Mouse (Mus musculus) thymus, adult 2 months (tissue): ENCODE measurements around the gene Chn2. TPM values are rescaled to one million over a fixed set of nuclear protein-coding genes. Genes with fewer than 3 reads are reported as not detected.
A peak's percentile ranks its signal among the peaks of the same experiment; 100 is the strongest.

Source experiments
- DNase-seq: peaks from one replicate; pipeline ENCODE4 v3.0.0; 2021
- H3K27ac ChIP-seq: fragments of 200-500 bp; 2 replicates; pipeline ENCODE4 v1.5.1; 2012; ENCODE audit warnings: low read length, control low read depth; ENCODE audit not compliant: control insufficient read depth, insufficient read depth
- H3K27me3 ChIP-seq: fragments of 200-500 bp; 2 replicates; pipeline ENCODE4 v1.6.1; 2012; ENCODE audit warnings: mild to moderate bottlenecking, low read length, moderate library complexity, mixed read lengths; ENCODE audit not compliant: control insufficient read depth, insufficient read depth
- H3K36me3 ChIP-seq: fragments of 200-500 bp; 2 replicates; pipeline ENCODE4 v1.6.1; 2012; ENCODE audit warnings: mild to moderate bottlenecking, low read length, moderate library complexity; ENCODE audit not compliant: control insufficient read depth, insufficient read depth
- H3K4me1 ChIP-seq: fragments of 200-500 bp; replicated peaks from 2 replicates; pipeline ENCODE4 v1.6.1; 2012; ENCODE audit warnings: low read length; ENCODE audit not compliant: control insufficient read depth, insufficient read depth
- H3K4me3 ChIP-seq: fragments of 200-500 bp; 2 replicates; pipeline ENCODE4 v1.5.1; 2012; ENCODE audit warnings: mild to moderate bottlenecking, low read length, control low read depth, moderate library complexity; ENCODE audit not compliant: control insufficient read depth, insufficient read depth
- CTCF ChIP-seq: fragments of 200-500 bp; IDR thresholded peaks from 2 replicates; pipeline ENCODE4 v1.5.1; 2012; ENCODE audit warnings: mild to moderate bottlenecking, control low read depth, low read length, moderate library complexity, borderline replicate concordance; ENCODE audit not compliant: control insufficient read depth, poor library complexity, insufficient read depth; ENCODE audit errors: extremely low read depth
- POLR2A ChIP-seq: fragments of 200-500 bp; IDR thresholded peaks from 2 replicates; pipeline ENCODE4 v1.6.1; 2012; ENCODE audit warnings: mild to moderate bottlenecking, low read length, control low read depth, moderate library complexity; ENCODE audit not compliant: control insufficient read depth, poor library complexity, insufficient read depth; ENCODE audit errors: extremely low read depth
- WGBS: fragments of 180-500 bp; shearing (Covaris S2); methylation state at CpG from one replicate; pipeline ENCODE4 v1.1.7; 2018; 5-methylcytosine and 5-hydroxymethylcytosine counted together
- polyA plus RNA-seq: library from polyadenylated mRNA; depleted of rRNA; stranded (reverse); fragments of >200 nt; gene quantifications from 2 replicates; pipeline ENCODE4 v1.2.3, GENCODE M21; 2012

The Chn2 gene
- polyA plus RNA-seq, 1 experiment: 7.6 TPM

DNA sequence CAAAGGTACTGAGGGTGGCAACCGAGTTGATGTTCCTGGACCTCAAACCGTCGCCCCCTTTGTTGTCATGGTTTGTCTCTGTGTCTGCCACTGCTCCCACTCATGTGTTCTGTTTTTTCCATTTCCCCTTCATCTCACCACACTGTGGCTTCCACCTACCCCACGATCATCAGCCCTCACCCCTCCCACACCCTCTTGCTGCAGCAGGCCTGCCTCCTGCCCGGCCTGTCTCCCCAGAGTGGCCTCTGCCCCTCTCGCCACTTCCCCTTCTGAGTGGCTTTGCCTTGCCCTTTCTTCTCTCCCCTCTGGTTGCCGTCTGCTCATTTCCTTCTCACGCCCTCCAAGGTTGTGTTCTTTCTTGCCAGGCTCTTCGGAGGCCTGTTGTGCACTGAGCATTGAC, 123.4 kb downstream of the Chn2 start:
- peaks cover 14% of the 10 kb centered on the region for H3K4me1 ChIP-seq
- H3K27me3 ChIP-seq: no peaks in the 10 kb centered on the region
- no peak overlapping the region for H3K27ac ChIP-seq
- H3K36me3 ChIP-seq: no peaks in the 10 kb centered on the region
- WGBS: 6% methylated on average over 9 of the region's 9 CpGs
- peak; percentile 43 for DNase-seq
- H3K4me3 ChIP-seq: no peak overlapping the region
- TF ChIP-seq POLR2A (no peak), CTCF (no peak)

DNA sequence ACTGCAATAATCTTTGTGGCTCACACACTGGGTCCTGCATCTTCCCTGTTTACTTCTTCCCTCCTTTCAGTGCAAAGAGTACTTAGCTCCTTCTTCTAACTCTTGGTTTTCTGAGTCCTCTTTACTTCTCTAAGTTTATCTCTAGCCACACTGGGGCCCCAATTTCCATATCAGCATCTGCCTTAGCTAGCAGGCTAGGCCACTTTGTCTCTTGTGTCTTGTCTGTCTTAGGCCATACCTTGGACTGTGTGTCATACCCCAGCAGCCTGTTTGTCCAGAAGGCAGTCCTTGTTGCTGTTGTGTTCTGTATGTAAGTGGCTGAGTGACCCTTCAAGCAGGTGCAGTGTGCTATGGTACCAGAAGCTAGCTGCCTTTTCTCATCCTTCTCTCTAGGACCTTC, 124.3 kb downstream of the Chn2 start:
- H3K4me3 ChIP-seq: no peak overlapping the region
- no peak for TF ChIP-seq POLR2A
- TF ChIP-seq CTCF: no peak
- no peak overlapping the region for H3K27ac ChIP-seq
- H3K36me3 ChIP-seq: no peaks in the 10 kb centered on the region
- peaks cover 14% of the 10 kb centered on the region for H3K4me1 ChIP-seq
- H3K27me3 ChIP-seq: no peaks in the 10 kb centered on the region
- DNase-seq: no peak

DNA sequence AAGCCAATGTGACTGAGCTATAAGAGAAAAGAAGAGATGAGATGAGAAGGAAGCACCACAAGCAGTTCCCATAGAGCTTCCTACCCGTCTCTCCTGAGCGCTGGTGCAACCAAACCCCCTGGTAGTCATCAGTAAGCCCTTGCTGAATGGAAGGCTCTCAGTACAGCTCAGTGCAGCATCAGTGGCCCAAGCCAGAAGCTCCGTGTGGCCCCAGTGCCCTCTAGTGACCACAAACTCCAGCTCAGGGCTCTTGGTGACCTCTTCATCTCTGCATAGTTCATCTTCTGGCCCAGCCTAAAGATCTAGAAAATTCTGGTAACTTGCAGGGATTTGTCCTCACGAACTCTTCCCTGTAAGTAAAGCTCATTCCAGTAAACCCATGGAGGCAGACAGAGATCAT, 125.4 kb downstream of the Chn2 start:
- Histone ChIP-seq H3K4me1 (peaks cover 12% of the 10 kb centered on the region), H3K27ac (no peak overlapping the region), H3K27me3 (no peaks in the 10 kb centered on the region), H3K36me3 (no peaks in the 10 kb centered on the region), H3K4me3 (no peak overlapping the region)
- WGBS: 59% methylated on average over 4 of the region's 4 CpGs
- DNase-seq: peak; percentile 17
- TF ChIP-seq CTCF: 0 out of 2 replicates have a peak, but pooled peaks have one; percentile 18
- no peak for TF ChIP-seq POLR2A

DNA sequence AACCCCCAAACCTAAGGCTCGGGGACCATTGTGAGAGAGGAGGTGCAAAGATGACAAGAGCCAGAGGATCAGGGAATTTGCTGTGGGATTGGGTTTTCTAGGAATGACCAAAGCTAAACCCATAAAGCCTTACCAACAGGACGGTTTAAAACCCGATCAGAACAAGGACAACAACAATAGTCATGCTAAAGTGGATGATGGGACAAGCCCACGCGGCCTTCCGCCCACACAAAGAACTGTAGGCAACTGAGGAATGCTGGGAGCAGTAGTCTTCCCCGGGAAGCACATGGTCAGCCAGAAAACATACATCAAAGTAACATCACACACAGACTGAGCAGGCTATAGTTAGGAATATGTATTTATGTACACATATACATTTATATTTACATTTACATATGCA, 125.9 kb downstream of the Chn2 start:
- WGBS: 96% methylated on average over 7 of the region's 7 CpGs
- Histone ChIP-seq H3K36me3 (no peaks in the 10 kb centered on the region), H3K4me3 (no peak overlapping the region), H3K27me3 (no peaks in the 10 kb centered on the region), H3K27ac (no peak overlapping the region), H3K4me1 (peaks cover 12% of the 10 kb centered on the region)
- DNase-seq: no peak
- no peak for TF ChIP-seq POLR2A
- TF ChIP-seq CTCF: no peak

GRCm38 (mm10) chr6:54165863-54166262, 126.5 kb downstream of the Chn2 start:
- peaks cover 12% of the 10 kb centered on the region for H3K4me1 ChIP-seq
- no peak for TF ChIP-seq CTCF
- no peak for TF ChIP-seq POLR2A
- WGBS: 92% methylated on average over 4 of the region's 4 CpGs
- no peaks in the 10 kb centered on the region for H3K27me3 ChIP-seq
- H3K36me3 ChIP-seq: no peaks in the 10 kb centered on the region
- H3K27ac ChIP-seq: no peak overlapping the region
- DNase-seq: no peak
- H3K4me3 ChIP-seq: no peak overlapping the region

DNA sequence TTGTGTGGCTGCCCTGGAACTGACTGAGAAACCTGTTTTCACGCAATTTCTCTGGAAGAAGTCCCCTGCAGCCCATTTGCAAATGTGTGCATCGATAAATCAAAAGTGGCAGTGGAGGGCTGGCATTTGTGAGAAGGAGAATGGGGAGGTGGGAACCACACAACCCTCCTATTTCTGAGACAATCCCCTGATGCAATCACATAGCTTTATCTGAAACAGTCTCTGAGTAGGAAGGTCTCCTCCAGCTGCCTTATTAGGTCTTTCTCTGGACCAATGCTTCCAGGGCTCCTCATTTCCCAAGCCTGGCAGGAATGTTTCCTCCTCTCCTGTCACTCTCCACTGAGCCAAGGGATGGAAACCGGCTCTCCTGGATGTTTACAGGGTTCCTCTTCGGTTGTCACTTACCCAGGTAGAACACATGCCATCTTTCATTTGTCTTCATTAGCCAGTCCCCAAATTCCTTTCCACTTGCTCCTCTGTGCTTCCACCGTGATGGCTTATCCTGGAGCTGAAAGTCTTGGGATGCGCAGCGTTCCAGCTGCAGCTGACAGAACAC, 127.7 kb downstream of the Chn2 start:
- Histone ChIP-seq H3K27ac (no peak overlapping the region), H3K4me1 (peaks cover 12% of the 10 kb centered on the region), H3K36me3 (no peaks in the 10 kb centered on the region), H3K4me3 (no peak overlapping the region), H3K27me3 (no peaks in the 10 kb centered on the region)
- DNase-seq: no peak
- TF ChIP-seq POLR2A: no peak
- no peak for TF ChIP-seq CTCF
- WGBS: 98% methylated on average over 7 of the region's 7 CpGs

DNA sequence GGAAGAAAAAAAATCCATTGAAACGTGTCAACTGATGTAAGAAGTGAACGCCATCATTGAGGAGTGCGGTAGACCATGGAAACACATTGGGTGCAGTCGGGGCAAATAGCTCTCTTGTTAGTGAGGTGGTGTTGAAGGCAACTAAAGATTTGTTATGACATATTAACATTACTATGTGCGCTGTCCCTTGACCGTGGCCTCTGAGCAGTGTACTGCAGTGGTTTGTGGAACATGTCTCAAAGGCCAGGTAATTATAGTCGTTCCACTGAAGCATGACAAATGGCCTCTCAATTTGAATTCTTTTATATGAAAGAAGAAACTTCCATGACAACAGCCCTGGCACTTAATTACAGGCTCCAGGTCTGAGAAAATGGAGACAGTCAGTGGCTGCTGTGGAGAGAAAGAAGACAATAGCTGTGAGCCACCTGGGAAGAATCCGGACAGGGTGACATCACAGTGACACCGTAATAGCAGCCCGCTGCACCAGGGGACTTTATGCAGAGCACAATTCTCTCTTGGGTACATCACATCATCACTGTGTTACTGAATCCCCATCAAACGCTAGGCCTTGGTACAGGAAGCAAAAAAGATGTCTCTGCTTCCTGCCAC, 131.0 kb downstream of the Chn2 start:
- Histone ChIP-seq H3K4me1 (no peaks in the 10 kb centered on the region), H3K27me3 (no peaks in the 10 kb centered on the region), H3K27ac (no peak overlapping the region), H3K4me3 (no peak overlapping the region), H3K36me3 (no peaks in the 10 kb centered on the region)
- WGBS: 91% methylated on average over 11 of the region's 11 CpGs
- TF ChIP-seq POLR2A (no peak), CTCF (no peak)
- DNase-seq: no peak
